Mouse (Mus musculus): Measurements from ENCODE around the gene Shtn1.

The Shtn1 gene

DNA sequence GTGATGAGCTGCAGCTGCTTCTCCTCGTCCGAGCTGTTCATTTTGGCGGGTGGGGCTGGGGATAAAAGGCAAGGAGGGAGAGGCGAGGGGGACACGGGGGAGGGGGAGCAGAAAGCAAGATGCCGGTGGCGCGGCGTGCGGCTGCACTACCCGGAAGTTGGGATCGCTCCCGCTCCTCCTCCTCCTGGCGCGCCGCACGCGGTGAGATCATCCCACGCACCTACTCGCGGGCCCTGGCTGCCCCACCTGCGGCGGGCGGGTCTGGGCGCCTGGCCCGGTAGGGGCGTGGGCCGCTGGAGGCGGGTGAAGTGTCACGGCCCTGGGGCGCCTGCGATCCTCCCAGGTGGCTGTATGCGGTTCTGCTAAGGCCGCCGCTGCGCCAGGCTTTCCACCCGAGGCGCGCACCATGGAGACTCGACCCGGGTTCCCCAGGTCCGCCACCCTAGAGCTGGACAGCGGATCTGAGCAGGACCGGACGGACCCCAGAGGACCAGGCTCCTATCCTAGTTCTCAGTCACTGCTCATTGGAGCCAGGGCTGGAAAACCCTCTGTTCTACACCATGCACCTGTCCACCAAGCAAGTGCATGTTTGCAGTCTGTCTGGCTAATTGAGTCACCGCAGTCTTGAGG, at the start of gene Shtn1:
TSS of gene Shtn1 (minus strand) at position 629 of the 630 bp plus-strand sequence.
- DNase-seq (ENCODE audit: low read depth, low spot score): peak; percentile 6

DNA sequence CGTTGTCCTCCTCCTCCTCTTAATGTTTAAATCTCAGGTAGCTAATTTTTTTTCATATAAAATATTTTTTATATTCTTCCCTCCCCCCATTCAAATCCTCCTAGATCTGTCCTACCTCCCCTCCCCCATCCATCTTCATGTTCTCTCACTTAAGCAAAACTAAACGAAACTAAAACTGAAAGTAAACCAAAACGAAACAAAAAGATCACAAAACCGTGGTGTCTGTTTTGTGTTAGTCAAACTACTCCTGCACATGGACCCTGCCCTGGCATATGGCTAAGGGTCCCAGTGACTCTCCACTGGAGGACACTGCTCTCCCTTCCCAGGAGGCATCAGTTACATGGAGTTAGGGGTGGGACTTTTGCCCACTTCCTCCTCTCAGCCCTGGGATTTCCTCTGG, 38.3 kb upstream of the Shtn1 start:
- peak; percentile 18 for DNase-seq (ENCODE audit: low read depth, low spot score)

DNA sequence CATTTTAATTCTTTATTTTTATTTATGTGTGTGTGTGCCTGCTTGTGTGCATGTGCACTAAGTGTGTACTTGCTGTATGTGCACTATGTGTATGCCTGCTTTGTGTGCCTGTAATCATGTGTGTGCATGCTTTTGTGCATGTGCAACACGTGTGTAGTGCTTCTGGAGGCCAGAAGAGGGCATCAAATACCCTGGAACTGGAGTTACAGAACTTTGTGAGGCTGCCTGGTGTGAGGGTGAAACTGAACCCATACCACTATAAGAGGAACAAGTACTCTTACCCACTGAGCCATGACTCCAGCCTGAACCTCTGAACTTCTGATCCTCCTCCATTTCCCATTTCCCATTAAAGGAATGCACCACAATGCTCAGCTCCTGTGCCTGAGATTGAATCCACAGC, 34.0 kb upstream of the Shtn1 start:
- DNase-seq (ENCODE audit: low read depth, low spot score): no peak

DNA sequence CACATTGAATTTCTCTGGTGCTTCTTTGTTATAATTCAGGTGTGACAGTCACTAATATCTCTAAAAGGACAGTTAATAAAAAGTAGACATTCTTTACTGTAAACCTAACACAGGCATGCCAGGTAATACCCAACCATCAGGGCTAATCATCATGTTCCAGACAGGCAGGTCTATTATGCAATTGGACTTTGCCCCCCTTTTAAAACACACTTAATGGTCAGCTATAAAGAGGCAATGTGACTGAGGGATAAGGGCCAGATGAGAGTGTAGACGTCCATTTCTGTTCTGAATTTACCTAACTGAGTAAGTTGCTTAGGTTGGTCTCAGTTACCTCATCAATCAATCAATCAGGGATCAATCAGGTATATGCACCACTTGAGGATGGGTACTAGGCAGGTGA, 22.4 kb upstream of the Shtn1 start:
- DNase-seq (ENCODE audit: low read depth, low spot score): no peak

DNA sequence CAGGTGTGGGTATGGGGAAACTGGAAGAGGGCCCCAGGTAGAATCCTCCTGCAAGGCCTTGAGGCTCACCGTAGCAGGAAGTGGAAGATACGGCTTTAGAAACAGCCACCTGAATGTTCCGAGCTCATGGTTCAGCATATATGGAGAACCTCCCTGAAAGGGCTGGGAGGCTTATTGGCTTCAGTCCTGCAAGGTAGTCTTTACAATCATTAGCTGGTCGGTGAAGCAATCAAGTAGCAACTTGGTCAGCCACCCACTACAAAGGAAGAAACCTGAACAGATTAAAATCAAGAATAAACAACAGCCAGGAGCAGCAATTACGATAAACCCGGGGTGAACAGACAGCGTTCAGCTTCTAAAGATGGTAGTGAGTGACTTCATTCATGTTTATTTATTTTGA, 16.4 kb upstream of the Shtn1 start:
- DNase-seq (ENCODE audit: low read depth, low spot score): no peak

DNA sequence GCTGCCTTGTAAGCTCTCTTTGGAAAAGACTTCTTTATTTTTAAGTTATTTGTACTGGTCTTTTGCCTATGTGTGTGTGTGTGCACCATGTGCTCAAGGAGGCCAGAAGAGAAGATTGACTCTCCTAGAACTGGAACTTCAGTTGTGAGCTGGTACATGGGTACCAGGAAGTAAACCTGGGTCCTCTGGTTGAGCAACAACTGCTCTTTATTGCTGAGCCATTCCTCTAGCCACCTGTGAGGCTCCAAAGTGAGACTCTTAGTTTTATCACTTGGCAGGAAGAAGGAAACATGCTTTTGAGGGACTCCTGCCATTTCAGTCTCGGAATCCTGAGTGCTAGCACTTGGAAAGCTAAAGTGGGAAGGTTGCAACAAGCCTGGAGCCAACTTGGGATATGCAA, 14.4 kb upstream of the Shtn1 start:
- no peak for DNase-seq (ENCODE audit: low read depth, low spot score)

DNA sequence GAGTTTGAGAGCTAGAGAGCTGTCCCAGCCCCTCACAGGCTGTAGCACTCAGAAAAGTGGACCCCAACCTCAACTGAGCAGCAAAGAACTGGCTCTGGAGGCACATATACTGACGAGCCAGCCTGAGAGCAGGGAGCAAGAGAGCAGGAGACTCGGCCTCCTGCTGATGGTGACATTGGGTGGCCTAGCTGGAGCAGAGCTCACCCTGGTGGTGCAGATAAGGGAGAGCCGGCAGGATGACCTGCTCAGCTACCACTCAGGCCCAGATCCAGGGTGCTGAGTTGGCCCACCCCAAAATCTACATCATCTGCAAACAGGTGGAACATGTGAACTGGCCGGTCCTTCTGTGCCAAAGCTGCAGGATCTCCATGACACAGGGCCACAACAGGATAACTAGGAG, 8.4 kb upstream of the Shtn1 start:
- no peak for DNase-seq (ENCODE audit: low read depth, low spot score)

DNA sequence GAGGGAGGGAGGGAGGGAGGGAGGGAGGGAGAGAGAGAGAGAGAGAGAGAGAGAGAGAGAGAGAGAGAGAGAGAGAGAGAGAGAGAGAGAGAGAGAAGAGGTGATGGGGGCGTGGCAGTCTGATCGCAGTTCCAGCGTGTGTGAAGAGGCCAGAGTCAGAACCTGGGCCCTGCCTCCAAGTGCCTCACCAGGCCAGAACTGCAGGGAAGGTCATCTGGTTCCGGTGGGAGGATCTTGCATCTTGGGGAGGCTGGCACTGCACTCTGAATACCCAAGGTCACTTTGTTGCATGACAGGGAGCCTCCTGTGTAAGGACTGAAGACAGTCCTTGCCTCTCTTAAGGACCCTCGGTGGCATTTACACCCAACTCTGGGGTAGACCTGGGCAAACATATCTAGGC, 231 bp upstream of the Shtn1 start:
- no peak for DNase-seq (ENCODE audit: low read depth, low spot score)

DNA sequence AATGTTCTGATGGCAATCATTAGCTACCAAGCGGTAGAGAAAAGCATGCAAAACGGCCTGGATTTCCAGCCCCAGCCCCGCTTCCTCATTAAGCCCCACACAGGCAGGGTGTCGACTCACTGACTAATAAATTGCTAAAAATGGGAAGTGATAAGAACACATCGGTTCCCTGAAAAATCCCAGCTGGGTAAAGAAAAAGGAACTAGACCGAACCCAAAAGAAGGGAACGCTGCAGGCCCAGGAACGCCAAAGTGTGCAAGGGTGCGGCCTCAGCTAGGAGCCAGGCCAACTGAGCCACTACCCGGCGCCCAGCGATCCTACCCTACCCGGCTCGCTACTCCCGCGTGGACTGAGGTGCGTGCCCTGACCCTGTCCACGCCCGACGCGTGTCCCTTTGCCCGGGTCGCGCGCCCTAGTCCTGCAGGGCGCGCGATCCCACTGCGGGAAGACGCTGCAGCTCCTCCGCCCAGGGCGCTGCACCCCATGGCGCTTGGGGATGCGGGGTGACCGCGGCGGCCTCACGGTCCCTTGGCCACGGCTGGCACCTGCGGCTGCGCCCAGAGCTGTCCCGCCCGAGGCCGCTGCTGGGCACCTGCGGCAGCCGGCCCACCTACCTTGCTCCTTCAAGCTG, 944 bp downstream of the Shtn1 start:
- no peak for DNase-seq (ENCODE audit: low read depth, low spot score)

DNA sequence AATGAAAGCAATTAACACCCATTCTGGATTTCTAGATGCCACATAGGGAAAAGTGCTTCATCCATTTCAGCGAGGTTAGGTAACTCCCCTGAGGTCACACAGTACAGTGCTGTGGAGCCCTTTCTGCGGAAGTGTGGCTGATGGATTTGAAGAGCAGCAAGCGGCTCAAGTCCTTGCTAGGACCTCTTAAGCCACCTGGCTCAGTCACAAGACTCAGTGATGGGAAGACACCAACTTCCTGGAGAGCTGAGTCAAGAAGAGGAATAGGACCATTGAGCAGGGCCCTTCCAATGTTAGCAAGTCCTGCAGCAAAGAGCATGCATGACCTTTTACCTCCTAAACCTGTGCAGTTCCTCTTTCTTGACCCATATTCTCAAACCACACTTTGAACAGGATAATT, 1.5 kb downstream of the Shtn1 start:
- no peak for DNase-seq (ENCODE audit: low read depth, low spot score)

DNA sequence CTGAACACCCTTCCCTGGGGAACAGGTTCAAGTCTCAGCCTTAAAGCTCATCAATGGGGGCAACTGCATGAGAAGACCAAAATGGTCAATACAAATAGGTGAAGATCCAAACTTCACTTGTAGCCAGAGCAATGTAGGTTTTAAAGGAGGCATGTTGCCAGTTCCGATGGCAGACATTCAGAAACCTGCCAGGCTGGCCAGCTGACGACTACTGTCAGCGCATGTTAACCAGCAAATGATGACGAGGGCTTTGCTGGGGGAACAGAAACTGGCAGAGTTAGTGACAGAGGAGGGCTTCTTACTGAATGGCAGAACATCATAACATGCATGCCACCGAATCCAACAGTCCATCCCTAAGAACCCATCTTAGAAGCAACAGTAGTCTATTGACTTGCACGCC, 2.9 kb downstream of the Shtn1 start:
- no peak for DNase-seq (ENCODE audit: low read depth, low spot score)

DNA sequence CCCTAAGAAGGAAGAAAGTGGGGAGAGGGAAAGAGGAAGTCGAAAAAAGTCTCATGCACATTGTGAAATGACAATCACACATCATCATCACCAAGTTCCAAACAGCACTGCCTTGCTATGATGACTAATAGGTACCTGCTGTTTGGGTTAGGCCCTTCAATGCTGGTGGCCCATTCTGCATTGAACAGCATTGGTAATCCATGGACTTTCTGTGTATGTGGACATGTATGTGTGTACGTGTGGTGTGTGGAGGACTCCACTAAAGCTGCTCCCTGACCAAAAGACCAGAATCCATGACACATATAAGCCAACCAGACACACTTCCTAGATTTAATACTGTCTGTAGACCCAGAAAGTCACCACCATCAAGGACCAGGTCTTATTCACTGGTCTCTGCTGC, 3.9 kb downstream of the Shtn1 start:
- no peak for DNase-seq (ENCODE audit: low read depth, low spot score)

DNA sequence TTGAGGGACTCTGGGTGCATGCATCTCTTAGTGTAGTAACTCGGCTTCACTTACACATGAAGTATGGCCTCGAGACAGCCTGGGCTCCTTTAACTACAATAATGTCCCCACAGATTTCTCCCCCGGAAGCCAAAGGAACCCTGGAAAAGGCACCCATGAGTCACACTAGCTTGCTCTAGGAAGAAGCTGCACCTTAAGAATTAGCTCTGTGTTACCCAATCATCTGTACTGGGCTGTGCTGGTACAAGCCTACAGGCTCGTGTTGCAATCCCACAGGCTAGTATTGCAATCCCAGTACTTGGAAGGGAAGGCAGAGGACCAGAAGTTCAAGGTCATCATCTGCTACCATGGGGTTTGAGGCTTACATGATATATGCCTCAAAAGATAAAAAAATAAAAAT, 4.5 kb downstream of the Shtn1 start:
- DNase-seq (ENCODE audit: low read depth, low spot score): no peak

DNA sequence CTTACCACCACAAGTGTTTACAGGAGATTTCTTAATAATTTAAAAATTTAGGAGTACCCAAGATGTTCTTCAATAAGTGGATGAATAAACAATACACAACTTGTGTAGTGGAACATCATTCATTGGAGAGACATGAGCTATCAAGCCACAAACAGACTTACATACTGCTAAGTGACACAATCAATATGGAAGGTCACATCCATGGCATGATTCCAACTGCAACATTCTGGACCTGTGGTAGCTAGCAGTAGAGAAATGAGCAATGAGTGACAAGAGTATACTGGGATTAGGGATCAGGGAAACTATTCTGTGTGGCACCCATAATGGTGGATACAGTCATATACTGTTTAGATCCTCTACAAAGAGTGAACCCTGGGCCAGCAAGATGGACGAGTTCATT, 8.2 kb downstream of the Shtn1 start:
- DNase-seq (ENCODE audit: low read depth, low spot score): no peak

DNA sequence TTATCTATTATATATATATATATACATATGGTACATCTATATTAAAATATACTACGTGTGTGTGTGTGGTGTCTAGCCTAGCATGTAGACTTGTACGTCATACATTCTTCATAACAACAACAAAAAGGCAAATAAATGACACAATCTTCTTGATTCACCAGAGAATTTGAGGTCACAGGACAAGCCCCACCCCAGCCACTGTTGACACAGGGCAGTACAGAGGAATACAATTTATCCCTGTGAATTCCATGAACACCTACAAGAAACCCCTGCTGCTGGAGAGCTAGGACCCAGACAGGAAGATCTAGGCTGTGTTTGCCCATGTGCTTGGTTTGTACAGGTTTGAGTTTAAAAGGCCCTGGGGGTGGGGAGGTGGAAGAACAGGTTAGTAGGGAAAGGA, 9.2 kb downstream of the Shtn1 start:
- DNase-seq (ENCODE audit: low read depth, low spot score): no peak

DNA sequence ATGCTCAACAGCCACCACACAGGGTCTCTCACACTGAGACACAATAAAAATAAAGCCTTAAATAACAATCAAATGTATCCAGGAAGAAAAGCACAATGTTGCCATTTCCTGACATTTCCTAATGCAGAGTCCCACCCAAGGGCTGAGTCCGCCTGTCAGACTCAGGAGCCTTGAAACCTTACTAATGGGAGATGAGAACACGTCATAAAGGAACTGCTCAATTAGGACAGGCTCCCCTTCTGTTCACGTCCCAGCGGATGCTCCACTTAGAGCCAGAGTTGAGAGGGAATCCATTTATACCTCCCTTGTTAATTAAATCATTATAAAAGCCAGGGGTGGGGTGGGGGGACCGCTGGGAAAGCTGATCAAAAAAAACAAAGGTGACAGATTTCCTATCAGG, 9.8 kb downstream of the Shtn1 start:
- DNase-seq (ENCODE audit: low read depth, low spot score): no peak

DNA sequence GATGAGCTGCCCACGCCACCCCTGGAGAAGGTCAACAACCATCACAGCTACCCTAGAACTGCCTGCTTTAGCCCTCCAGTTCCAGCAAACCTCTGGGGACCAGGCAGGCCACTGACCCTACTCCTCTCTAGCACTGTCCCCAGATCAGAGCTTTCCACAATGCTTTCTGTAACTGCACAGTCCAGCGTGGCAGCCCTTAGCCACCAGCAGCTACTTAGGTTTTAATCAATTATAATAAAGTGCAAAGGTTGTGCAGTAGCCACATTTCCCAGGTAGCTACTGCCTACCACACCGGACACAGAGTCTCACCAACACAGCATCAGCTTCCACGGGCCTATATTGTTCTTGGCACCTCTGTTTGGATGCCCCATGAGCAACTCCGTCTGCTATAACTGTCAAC, 11.3 kb downstream of the Shtn1 start:
- no peak for DNase-seq (ENCODE audit: low read depth, low spot score)

DNA sequence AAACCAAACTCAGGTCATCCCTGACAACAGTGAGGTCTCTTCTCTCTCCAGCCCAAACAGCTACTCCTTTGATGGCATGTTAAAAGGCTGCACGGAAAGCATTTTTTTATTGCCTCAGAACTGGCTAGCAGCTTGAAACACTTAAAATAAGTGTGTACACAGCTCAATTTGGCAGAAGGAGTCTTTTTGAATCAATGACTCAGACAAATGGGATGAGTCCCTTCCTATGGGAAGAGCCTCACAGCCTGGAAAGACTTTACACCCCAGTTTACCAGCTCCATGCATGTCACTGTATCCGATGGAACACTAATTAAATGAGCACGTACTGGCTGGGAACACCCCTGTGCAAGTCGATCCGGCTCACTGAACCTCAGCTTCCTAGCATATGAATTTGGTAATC, 12.3 kb downstream of the Shtn1 start:
- DNase-seq (ENCODE audit: low read depth, low spot score): no peak

DNA sequence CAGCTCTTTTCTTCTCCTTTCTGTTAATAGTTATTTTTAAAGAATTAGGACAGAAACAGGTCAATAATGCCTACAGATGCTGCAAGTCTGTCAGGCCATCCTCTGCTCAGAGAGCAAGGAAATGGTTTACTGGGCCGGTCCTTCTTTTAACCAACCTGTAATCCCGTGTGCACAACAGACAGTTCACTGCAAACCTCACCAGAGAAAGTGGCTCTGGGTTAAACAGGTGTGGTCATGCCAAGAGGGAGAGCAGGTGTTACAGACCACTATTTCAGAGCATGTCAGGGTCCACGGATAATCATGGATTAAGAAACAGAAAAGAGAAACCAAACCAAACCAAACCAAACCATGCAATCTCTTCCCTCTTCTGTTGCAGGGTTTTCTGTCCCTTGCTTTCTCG, 17.8 kb downstream of the Shtn1 start:
- DNase-seq (ENCODE audit: low read depth, low spot score): no peak

DNA sequence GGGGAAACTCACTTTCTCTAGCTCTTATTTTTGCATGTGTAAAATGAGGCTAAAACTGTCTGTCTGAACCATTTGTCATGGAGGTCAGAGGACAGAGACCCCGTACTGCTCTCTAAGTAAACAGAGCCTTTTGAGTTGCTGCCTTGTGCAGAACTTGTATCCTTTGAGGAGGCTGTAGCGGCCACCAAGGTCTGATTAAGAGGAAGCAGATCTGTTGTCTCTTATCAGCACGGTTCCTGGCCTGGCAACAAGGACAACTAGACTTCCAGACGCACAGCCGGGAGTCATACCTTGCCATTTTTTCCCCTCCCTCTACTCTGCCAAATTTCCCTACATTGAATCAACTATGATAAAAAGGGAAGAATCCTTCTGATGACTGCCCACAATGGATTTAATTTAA, 18.5 kb downstream of the Shtn1 start:
- no peak for DNase-seq (ENCODE audit: low read depth, low spot score)

DNA sequence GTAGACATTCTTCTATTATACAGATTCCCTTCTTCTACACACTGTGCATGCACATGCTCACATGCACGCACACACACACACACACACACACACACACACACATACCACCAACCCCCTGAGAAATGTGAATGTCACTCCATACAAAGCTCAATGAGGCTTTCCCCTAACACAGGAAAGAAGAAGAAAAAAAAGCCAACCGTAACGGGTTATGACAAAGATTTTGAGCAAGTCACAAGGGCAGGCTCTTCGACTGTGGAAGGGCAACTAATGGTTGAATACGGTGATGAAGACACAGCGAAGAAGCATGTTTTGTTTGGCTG, 21.3 kb downstream of the Shtn1 start:
- DNase-seq (ENCODE audit: low read depth, low spot score): no peak

DNA sequence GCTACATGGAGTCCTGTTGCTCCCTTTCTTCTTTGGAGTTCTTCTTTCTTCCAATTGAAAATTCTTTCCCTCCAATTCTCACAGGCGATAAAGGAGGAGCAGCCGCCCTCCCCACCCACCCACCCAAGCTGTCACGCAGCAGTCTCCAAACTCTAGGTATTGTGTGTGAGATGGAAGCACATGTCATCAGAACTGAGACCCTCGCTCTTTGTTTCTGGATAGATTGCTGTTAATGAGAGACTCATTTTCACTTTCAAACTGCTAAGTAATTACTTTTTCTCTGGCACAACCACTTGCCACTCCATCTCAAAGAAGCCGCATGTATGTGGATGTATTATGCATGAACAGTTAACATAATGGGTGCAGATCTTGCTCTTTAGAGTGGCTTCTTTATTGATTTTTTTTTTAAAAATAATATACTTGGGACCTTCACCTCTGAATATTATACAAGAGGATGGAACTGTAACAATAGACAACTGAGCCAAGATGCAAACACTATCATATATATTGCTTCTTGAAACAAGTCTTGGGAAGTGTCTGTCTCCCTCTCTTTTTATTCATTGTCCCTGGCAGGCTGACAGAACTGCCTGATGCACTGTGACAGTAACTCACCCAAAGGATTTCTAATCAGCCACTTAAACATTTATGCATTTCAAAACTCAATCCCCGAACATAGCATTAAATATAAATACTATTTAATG, 21.8 kb downstream of the Shtn1 start:
- no peak for DNase-seq (ENCODE audit: low read depth, low spot score)

DNA sequence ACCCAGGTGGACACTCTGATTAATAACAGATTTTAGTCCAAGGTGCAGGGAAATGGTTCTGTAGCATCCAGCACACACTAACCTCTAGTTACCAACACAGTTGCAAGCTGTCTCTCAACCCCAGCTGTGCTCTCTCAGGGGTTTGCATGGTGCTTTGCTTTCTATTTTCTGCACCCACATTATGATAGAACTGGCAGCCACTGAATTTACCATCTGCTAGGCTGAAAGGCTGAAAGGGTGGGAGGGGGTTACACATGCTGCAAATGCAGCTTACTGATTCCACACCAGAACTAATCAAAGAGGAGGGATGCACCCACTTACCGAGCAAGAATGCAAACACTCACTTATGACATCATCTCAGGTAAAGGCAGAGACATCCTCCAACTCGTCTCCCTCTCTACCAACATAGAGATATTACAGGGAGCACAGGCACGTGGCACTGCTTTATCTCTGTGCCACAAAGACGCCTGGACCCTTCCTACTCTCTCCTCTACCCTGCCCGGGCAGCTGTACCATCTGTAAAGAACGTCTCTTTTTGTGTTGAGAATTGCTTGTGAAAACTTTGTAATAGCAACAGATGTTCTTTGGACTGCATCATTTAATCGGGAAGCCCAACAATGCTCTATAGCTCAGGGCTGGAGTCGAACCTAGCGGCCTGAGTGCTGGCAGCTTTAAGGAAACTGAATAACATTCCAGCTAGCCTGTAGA, 23.0 kb downstream of the Shtn1 start:
- DNase-seq (ENCODE audit: low read depth, low spot score): no peak
